Mouse (Mus musculus): Measurements from ENCODE around the gene Vmn1r129. TPM values are rescaled to one million over a fixed set of nuclear protein-coding genes. Genes with fewer than 3 reads are reported as not detected.

Vmn1r129 gene
- polyA plus RNA-seq (2017; shearing (Covaris generic)): not detected

GRCm38 (mm10) chr7:21361191-21361590 lies at the start of gene Vmn1r129:
Gene Vmn1r129, minus strand, starts transcription at chr7:21361291.

GRCm38 (mm10) chr7:21349073-21349472 lies 12.0 kb downstream of the Vmn1r129 start, which contains the start of gene Vmn1r128:
Gene Vmn1r128, plus strand, starts transcription at chr7:21349373.

GRCm38 (mm10) chr7:21319761-21320160 lies 41.3 kb downstream of the Vmn1r129 start, which contains the start of gene Vmn1r127:
Gene Vmn1r127, minus strand, starts transcription at chr7:21319861.

Other genes with a start within 250 kb of the Vmn1r129 start
- not detected for gene Vmn1r122, start 227.2 kb downstream of the Vmn1r129 start, polyA plus RNA-seq (2017; shearing (Covaris generic))
- not detected for gene Vmn1r123, start 199.1 kb downstream of the Vmn1r129 start, polyA plus RNA-seq (2017; shearing (Covaris generic))
- not detected for gene Gm5157, start 170.9 kb downstream of the Vmn1r129 start, polyA plus RNA-seq (2017; shearing (Covaris generic))
- gene Vmn1r124, start 100.7 kb downstream of the Vmn1r129 start, polyA plus RNA-seq (2017; shearing (Covaris generic)): not detected
- gene Vmn1r125, start 89.1 kb downstream of the Vmn1r129 start, polyA plus RNA-seq (2017; shearing (Covaris generic)): not detected
- gene Vmn1r126, start 59.8 kb downstream of the Vmn1r129 start, polyA plus RNA-seq (2017; shearing (Covaris generic)): not detected
- not detected for gene Vmn1r127, start 41.4 kb downstream of the Vmn1r129 start, polyA plus RNA-seq (2017; shearing (Covaris generic))
- gene Vmn1r128, start 11.9 kb downstream of the Vmn1r129 start, polyA plus RNA-seq (2017; shearing (Covaris generic)): not detected
- gene Gm6882, start 71.5 kb upstream of the Vmn1r129 start, polyA plus RNA-seq (2017; shearing (Covaris generic)): under 1 TPM; 0.12 to 0.23 TPM
- not detected for gene Vmn1r130, start 150.5 kb upstream of the Vmn1r129 start, polyA plus RNA-seq (2017; shearing (Covaris generic))
- gene Vmn1r131, start 184.8 kb upstream of the Vmn1r129 start, polyA plus RNA-seq (2017; shearing (Covaris generic)): not detected